Mouse (Mus musculus) layer of hippocampus, adult 9-11 months (tissue): ENCODE measurements at regions not wholly inside any gene's neighbourhood (a gene's known extent, or its start where the extent isn't known, plus 50 kb on each side); places are given as distances from the start of the nearest gene placed in this dataset.
A peak's percentile ranks its signal among the peaks of the same experiment; 100 is the strongest.

ENCODE experiments used
- DNase-seq: peaks from one replicate; pipeline ENCODE4 v3.0.0; 2022

GRCm38 (mm10) chr14:102880658-102881083 lies 101.8 kb downstream of the Kctd12 start:
- DNase-seq = no peak

- DNase-seq = no peak
Observed at GRCm38 (mm10) chr14:102878572-102878971, 103.9 kb downstream of the Kctd12 start.

GRCm38 (mm10) chr14:102868160-102868559 lies 114.3 kb downstream of the Kctd12 start:
- no peak for DNase-seq

GRCm38 (mm10) chr14:102867697-102868096 lies 114.7 kb downstream of the Kctd12 start:
- no peak for DNase-seq

- DNase-seq = peak; percentile 65
Observed at GRCm38 (mm10) chr14:102866511-102866910, 115.9 kb downstream of the Kctd12 start.

- no peak for DNase-seq
Observed at GRCm38 (mm10) chr14:102861694-102862093, 120.7 kb downstream of the Kctd12 start.

- no peak for DNase-seq
Observed at GRCm38 (mm10) chr14:102859361-102859871, 123.0 kb downstream of the Kctd12 start.

GRCm38 (mm10) chr14:102855264-102855840 lies 127.1 kb downstream of the Kctd12 start:
- no peak for DNase-seq

GRCm38 (mm10) chr14:102843700-102844099 lies 138.7 kb downstream of the Kctd12 start:
- DNase-seq = no peak

GRCm38 (mm10) chr14:102837602-102838001 lies 144.8 kb downstream of the Kctd12 start:
- DNase-seq = no peak

- DNase-seq = peak; percentile 34
Observed at GRCm38 (mm10) chr14:102835118-102835769, 147.2 kb downstream of the Kctd12 start.

- DNase-seq = peak; percentile 21
Observed at GRCm38 (mm10) chr14:102828442-102828841, 154.0 kb downstream of the Kctd12 start.

- no peak for DNase-seq
Observed at GRCm38 (mm10) chr14:102827756-102828384, 154.6 kb downstream of the Kctd12 start.

- no peak for DNase-seq
Observed at GRCm38 (mm10) chr14:102825525-102825924, 156.9 kb downstream of the Kctd12 start.

- no peak for DNase-seq
Observed at GRCm38 (mm10) chr14:102820663-102821062, 161.8 kb downstream of the Kctd12 start.

GRCm38 (mm10) chr14:102811678-102812081 lies 170.8 kb downstream of the Kctd12 start:
- no peak for DNase-seq

- DNase-seq = no peak
Observed at GRCm38 (mm10) chr14:102811022-102811421, 171.4 kb downstream of the Kctd12 start.

- peak; percentile 17 for DNase-seq
Observed at GRCm38 (mm10) chr14:102810121-102810921, 172.1 kb downstream of the Kctd12 start.

- DNase-seq = peak; percentile 60
Observed at GRCm38 (mm10) chr14:102805936-102806923, 176.2 kb downstream of the Kctd12 start.

- DNase-seq = no peak
Observed at GRCm38 (mm10) chr14:102795676-102796075, 186.8 kb downstream of the Kctd12 start.

- DNase-seq = peak; percentile 26
Observed at GRCm38 (mm10) chr14:102794898-102795297, 187.5 kb downstream of the Kctd12 start.

- no peak for DNase-seq
Observed at GRCm38 (mm10) chr14:102793753-102794152, 188.7 kb downstream of the Kctd12 start.
